Mouse (Mus musculus) embryonic facial prominence, embryonic 12.5 days (tissue): Measurements from ENCODE around the gene Tec. TPM values are rescaled to one million over a fixed set of nuclear protein-coding genes. Genes with fewer than 3 reads are reported as not detected.

ENCODE experiments used
- ATAC-seq: fragments of 200-750 bp; cut with Nextera tagmentation; 2 replicates; pipeline ENCODE4 v1.8.0; 2017; ENCODE audit not compliant: insufficient number of reproducible peaks, insufficient read depth, low FRiP score, low TSS enrichment
- H3K27ac ChIP-seq: fragments of 300-500 bp; sonication (generic); 2 replicates; pipeline ENCODE4 v1.5.1; 2016; ENCODE audit warnings: mild to moderate bottlenecking
- H3K27me3 ChIP-seq: fragments of 300-500 bp; sonication (generic); 2 replicates; pipeline ENCODE4 v1.6.1; 2016; ENCODE audit warnings: mild to moderate bottlenecking, moderate library complexity
- H3K36me3 ChIP-seq: fragments of 300-500 bp; sonication (generic); 2 replicates; pipeline ENCODE4 v1.6.1; 2016; ENCODE audit warnings: mild to moderate bottlenecking
- H3K4me1 ChIP-seq: fragments of 300-500 bp; sonication (generic); 2 replicates; pipeline ENCODE4 v1.6.1; 2016
- H3K4me2 ChIP-seq: fragments of 300-500 bp; sonication (generic); replicated peaks from 2 replicates; pipeline ENCODE4 v1.6.1; 2016; ENCODE audit warnings: mild to moderate bottlenecking, moderate library complexity
- H3K4me3 ChIP-seq: fragments of 300-500 bp; sonication (generic); 2 replicates; pipeline ENCODE4 v1.5.1; 2016; ENCODE audit warnings: mild to moderate bottlenecking
- H3K9ac ChIP-seq: fragments of 300-500 bp; sonication (generic); 2 replicates; pipeline ENCODE4 v1.6.1; 2016; ENCODE audit warnings: mild to moderate bottlenecking, moderate library complexity
- H3K9me3 ChIP-seq: fragments of 300-500 bp; sonication (generic); 2 replicates; pipeline ENCODE4 v1.6.1; 2016; ENCODE audit warnings: mild to moderate bottlenecking, moderate library complexity
- WGBS: fragments of 180-500 bp; shearing (Covaris S2); methylation state at CpG from one replicate; pipeline ENCODE4 v1.1.7; 2016; 5-methylcytosine and 5-hydroxymethylcytosine counted together
- polyA plus RNA-seq: library from polyadenylated mRNA; unstranded; fragments of >200 nt; fragmentation: Nextera tagmentation; extraction: Ambion mirVana; gene quantifications from 2 replicates; pipeline ENCODE4 v1.2.1, GENCODE M21; 2016

Gene Tec
- polyA plus RNA-seq, 1 experiment from 2014 or later: 3.3 TPM

- 73% methylated on average over 5 of the region's 5 CpGs for WGBS
- no peak overlapping the region for H3K27ac ChIP-seq
- no peak overlapping the region for H3K9ac ChIP-seq
- H3K4me3 ChIP-seq: no peak overlapping the region
- H3K36me3 ChIP-seq: no peaks in the 10 kb centered on the region
- H3K4me2 ChIP-seq: no peak overlapping the region
- H3K4me1 ChIP-seq: peaks cover 3% of the 10 kb centered on the region; the same call in 1 of the 2 replicates
- H3K9me3 ChIP-seq: no peaks in the 10 kb centered on the region
- H3K27me3 ChIP-seq: no peaks in the 10 kb centered on the region
- ATAC-seq: no peak
These were observed 107.0 kb downstream of the Tec start for GRCm38 (mm10) chr5:72761237-72761636.

- no peaks in the 10 kb centered on the region for H3K9me3 ChIP-seq
- no peaks in the 10 kb centered on the region for H3K36me3 ChIP-seq
- peaks cover 3% of the 10 kb centered on the region; the same call in 1 of the 2 replicates for H3K4me1 ChIP-seq
- no peak overlapping the region for H3K4me2 ChIP-seq
- no peak overlapping the region for H3K27ac ChIP-seq
- no peak for ATAC-seq
- no peak overlapping the region for H3K4me3 ChIP-seq
- no peak overlapping the region for H3K9ac ChIP-seq
- WGBS: 66% methylated on average over 13 of the region's 13 CpGs
- H3K27me3 ChIP-seq: no peaks in the 10 kb centered on the region
These were observed 109.1 kb downstream of the Tec start for GRCm38 (mm10) chr5:72758925-72759924.

GRCm38 (mm10) chr5:72757155-72757773, 111.0 kb downstream of the Tec start:
- H3K4me3 ChIP-seq: no peak overlapping the region
- no peak overlapping the region for H3K4me2 ChIP-seq
- H3K9ac ChIP-seq: no peak overlapping the region
- H3K27me3 ChIP-seq: no peaks in the 10 kb centered on the region
- H3K27ac ChIP-seq: no peak overlapping the region
- H3K36me3 ChIP-seq: no peaks in the 10 kb centered on the region
- H3K4me1 ChIP-seq: peaks cover 3% of the 10 kb centered on the region; the same call in 1 of the 2 replicates
- no peak for ATAC-seq
- 79% methylated on average over 18 of the region's 18 CpGs for WGBS
- no peaks in the 10 kb centered on the region for H3K9me3 ChIP-seq

- Histone ChIP-seq H3K4me3 (no peak overlapping the region), H3K4me1 (peaks cover 3% of the 10 kb centered on the region; the same call in 1 of the 2 replicates), H3K4me2 (no peak overlapping the region), H3K9ac (no peak overlapping the region), H3K27me3 (no peaks in the 10 kb centered on the region), H3K27ac (no peak overlapping the region), H3K36me3 (no peaks in the 10 kb centered on the region), H3K9me3 (no peaks in the 10 kb centered on the region)
- WGBS: 91% methylated on average over 8 of the region's 8 CpGs
- no peak for ATAC-seq
These were observed 112.3 kb downstream of the Tec start for GRCm38 (mm10) chr5:72755941-72756340.

DNA sequence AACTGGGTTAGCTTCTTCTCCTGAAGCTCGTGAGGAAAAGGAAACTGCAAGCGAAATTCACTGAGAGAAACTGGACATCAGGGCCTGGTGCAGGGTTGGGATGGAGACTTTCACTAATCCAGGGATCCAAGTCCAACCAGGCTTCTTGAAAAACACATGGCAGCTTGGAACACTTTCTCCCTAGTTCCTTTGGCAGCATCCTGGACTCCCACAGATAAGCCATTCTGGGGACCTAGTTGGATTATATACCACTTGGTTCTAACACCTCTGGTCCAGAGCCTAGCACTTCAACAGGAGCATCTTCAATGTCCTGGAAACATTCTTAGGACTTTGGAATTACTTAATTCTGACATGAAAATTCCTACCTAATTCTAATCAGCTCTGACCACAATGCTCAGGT, 113.2 kb downstream of the Tec start:
- no peak for ATAC-seq
- H3K27me3 ChIP-seq: no peaks in the 10 kb centered on the region
- 84% methylated on average over 2 of the region's 2 CpGs for WGBS

DNA sequence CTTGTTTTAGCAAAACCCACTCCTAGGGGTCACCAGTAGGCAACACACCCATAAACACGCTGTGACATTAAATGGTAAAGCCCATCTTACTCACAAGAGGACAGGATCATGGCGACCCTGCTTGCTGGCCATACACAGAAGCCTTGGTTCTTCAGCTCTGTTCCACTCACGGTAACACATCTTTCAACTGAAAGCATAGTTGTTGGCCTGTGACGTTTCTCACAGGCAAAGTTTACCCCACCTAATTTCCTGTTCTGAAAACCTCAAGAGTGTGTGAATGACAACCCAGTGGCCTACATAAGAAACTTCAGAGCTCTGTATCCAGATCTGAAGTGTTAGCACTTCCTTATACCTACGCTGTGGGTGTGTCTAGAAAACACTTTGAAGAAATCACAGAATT, 115.7 kb downstream of the Tec start, which contains the start of gene Txk:
Gene Txk (minus strand): TSS at position 193 of the 400 bp plus-strand sequence.
- Histone ChIP-seq H3K9me3 (no peaks in the 10 kb centered on the region), H3K4me2 (no peak within 1 kb of the TSS), H3K27ac (no peak within 1 kb of the TSS), H3K4me1 (no peaks in the 10 kb centered on the region), H3K36me3 (no peaks in the 10 kb centered on the region), H3K4me3 (no peak within 1 kb of the TSS), H3K27me3 (no peaks in the 10 kb centered on the region), H3K9ac (no peak within 1 kb of the TSS)
- no peak for ATAC-seq
- WGBS: 85% methylated on average over 5 of the region's 5 CpGs

More for the DNA sequence above, 113.2 kb downstream of the Tec start:
- no peak overlapping the region for H3K4me2 ChIP-seq
- H3K9ac ChIP-seq: no peak overlapping the region
- H3K4me1 ChIP-seq: peaks cover 3% of the 10 kb centered on the region; the same call in 1 of the 2 replicates
- no peaks in the 10 kb centered on the region for H3K9me3 ChIP-seq
- H3K27ac ChIP-seq: no peak overlapping the region
- no peak overlapping the region for H3K4me3 ChIP-seq
- no peaks in the 10 kb centered on the region for H3K36me3 ChIP-seq

GRCm38 (mm10) chr5:72751056-72751758, 117.1 kb downstream of the Tec start:
- Histone ChIP-seq H3K4me1 (no peaks in the 10 kb centered on the region), H3K36me3 (no peaks in the 10 kb centered on the region), H3K9ac (no peak overlapping the region), H3K27me3 (no peaks in the 10 kb centered on the region), H3K4me3 (no peak overlapping the region), H3K27ac (no peak overlapping the region), H3K4me2 (no peak overlapping the region), H3K9me3 (no peaks in the 10 kb centered on the region)
- WGBS: 79% methylated on average over 7 of the region's 7 CpGs
- ATAC-seq: no peak

DNA sequence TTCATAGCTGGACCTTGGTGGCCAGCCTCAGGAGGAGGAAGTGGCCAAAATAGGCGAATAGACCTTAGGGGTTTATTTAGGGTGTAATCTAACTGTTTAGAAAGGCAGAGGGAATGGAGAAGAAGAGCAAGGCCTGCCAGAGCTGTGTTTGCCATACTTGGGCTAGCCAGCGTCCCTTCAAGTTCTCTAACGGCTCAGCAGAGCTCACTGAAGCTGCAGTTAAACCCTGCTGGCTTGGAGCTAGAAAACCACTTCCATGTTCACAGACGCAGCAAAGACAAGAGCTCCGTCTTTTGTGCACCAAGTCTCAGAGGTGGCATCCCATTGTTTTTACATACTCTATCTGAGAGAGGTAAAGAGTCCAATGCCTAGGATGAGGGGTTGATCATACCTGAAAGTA, 118.1 kb downstream of the Tec start:
- no peaks in the 10 kb centered on the region for H3K27me3 ChIP-seq
- WGBS: 82% methylated on average over 5 of the region's 5 CpGs
- no peak overlapping the region for H3K27ac ChIP-seq
- H3K4me2 ChIP-seq: no peak overlapping the region
- H3K4me1 ChIP-seq: no peaks in the 10 kb centered on the region
- no peaks in the 10 kb centered on the region for H3K9me3 ChIP-seq
- no peak overlapping the region for H3K4me3 ChIP-seq
- H3K9ac ChIP-seq: no peak overlapping the region
- no peak for ATAC-seq
- no peaks in the 10 kb centered on the region for H3K36me3 ChIP-seq

GRCm38 (mm10) chr5:72748659-72749265, 119.5 kb downstream of the Tec start:
- H3K27me3 ChIP-seq: no peaks in the 10 kb centered on the region

DNA sequence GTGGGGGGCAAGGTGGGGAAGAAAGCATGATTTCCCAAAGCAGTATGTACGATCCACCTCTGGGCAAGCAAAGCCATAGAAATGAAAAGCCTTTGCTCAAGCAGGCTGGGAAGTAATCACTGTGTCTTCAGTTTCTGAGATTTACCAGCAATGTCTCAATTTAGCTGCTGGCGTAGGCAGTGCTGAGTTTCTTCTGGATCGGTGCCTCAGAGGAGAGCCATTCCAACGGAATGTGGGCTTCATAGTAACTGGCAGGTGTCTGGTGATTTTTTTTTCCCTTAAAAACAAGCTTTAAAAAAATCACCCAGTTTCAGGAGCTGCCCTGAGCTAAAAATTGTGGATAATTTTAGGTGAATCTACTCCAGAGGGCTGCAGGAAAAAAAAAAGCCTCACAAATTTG, 120.9 kb downstream of the Tec start:
- H3K4me2 ChIP-seq: no peak overlapping the region
- 77% methylated on average over 4 of the region's 4 CpGs for WGBS
- H3K4me1 ChIP-seq: no peaks in the 10 kb centered on the region
- H3K27ac ChIP-seq: no peak overlapping the region
- H3K4me3 ChIP-seq: no peak overlapping the region
- no peak for ATAC-seq
- no peaks in the 10 kb centered on the region for H3K36me3 ChIP-seq
- H3K9ac ChIP-seq: no peak overlapping the region
- H3K27me3 ChIP-seq: no peaks in the 10 kb centered on the region
- no peaks in the 10 kb centered on the region for H3K9me3 ChIP-seq

More at GRCm38 (mm10) chr5:72748659-72749265, 119.5 kb downstream of the Tec start:
- no peak overlapping the region for H3K4me2 ChIP-seq
- ATAC-seq: no peak
- no peaks in the 10 kb centered on the region for H3K4me1 ChIP-seq
- H3K4me3 ChIP-seq: no peak overlapping the region
- 73% methylated on average over 7 of the region's 7 CpGs for WGBS
- H3K9me3 ChIP-seq: no peaks in the 10 kb centered on the region
- no peaks in the 10 kb centered on the region for H3K36me3 ChIP-seq
- H3K27ac ChIP-seq: no peak overlapping the region
- no peak overlapping the region for H3K9ac ChIP-seq

DNA sequence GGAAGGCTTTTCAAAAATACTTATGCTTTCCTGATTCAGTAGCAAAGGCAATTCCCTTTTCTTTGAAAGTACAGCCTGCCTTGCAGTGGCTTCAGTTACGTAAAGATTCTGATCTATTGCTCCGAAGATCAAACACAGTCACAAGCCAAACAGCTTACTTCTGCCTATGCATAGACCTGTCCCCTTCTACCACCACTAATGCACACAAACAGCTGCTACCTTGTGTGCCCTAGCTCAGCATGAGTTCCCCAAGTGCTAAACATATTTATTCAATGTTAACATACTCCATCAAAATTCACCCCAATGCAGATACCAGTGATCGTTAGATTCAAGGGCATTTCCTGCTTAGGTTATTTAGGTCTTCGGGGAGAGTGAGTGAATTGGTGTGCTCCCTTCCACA, 121.8 kb downstream of the Tec start:
- Histone ChIP-seq H3K4me1 (no peaks in the 10 kb centered on the region), H3K27me3 (no peaks in the 10 kb centered on the region), H3K9me3 (no peaks in the 10 kb centered on the region), H3K27ac (no peak overlapping the region), H3K36me3 (no peaks in the 10 kb centered on the region), H3K9ac (no peak overlapping the region), H3K4me2 (no peak overlapping the region), H3K4me3 (no peak overlapping the region)
- no peak for ATAC-seq
- WGBS: 73% methylated on average over 4 of the region's 4 CpGs
